Mouse (Mus musculus) CH12.LX (cell line): ENCODE data around the gene Rnf38. TPM values are rescaled to one million over a fixed set of nuclear protein-coding genes. Genes with fewer than 3 reads are reported as not detected.

Source experiments
- DNase-seq: peaks from one replicate; pipeline ENCODE4 v3.0.0-alpha.2; 2013; ENCODE audit errors: extremely low read depth
- H3K27ac ChIP-seq: 2 replicates; pipeline ENCODE4 v1.5.1; 2012; ENCODE audit warnings: low read depth, mild to moderate bottlenecking, control low read depth, moderate library complexity; ENCODE audit not compliant: insufficient read depth
- H3K27me3 ChIP-seq: replicated peaks from 2 replicates; pipeline ENCODE3; 2012; ENCODE audit warnings: inconsistent platforms
- H3K36me3 ChIP-seq, 2 experiments: replicated peaks in 1 of 2; 2 replicates each; pipeline versions ENCODE3 to v1.6.1; 2012; ENCODE audit warnings: inconsistent platforms in 1 of 2, low read length in 1 of 2, mild to moderate bottlenecking in 1 of 2, mixed read lengths in 1 of 2, moderate library complexity in 1 of 2; ENCODE audit not compliant: control insufficient read depth in 1 of 2, insufficient read depth in 1 of 2
- H3K4me1 ChIP-seq, 2 experiments: 2 replicates each; pipeline ENCODE4 v1.6.1; 2012; ENCODE audit warnings: inconsistent platforms in 1 of 2, moderate library complexity in 1 of 2; ENCODE audit not compliant: insufficient read depth in 2 of 2, control insufficient read depth in 1 of 2
- H3K4me2 ChIP-seq: 2 replicates; pipeline ENCODE4 v1.6.1; 2012; ENCODE audit warnings: low read depth, mild to moderate bottlenecking, control low read depth; ENCODE audit not compliant: poor library complexity, insufficient read depth, severe bottlenecking
- H3K4me3 ChIP-seq, 3 experiments: fragments of 150-350 bp in 1 of 3; sonication (generic) in 1 of 3; replicated peaks in 1 of 3; 2 replicates each; pipeline versions ENCODE3 to v1.5.1; 2011 to 2012; ENCODE audit warnings: low read depth in 2 of 3, low read length in 2 of 3, mild to moderate bottlenecking in 2 of 3, moderate library complexity in 2 of 3, control low read depth in 1 of 3, improper control_type of control experiment in 1 of 3, inconsistent platforms in 1 of 3, mixed read lengths in 1 of 3; ENCODE audit not compliant: poor library complexity in 1 of 3
- H3K79me2 ChIP-seq: replicated peaks from 2 replicates; pipeline ENCODE4 v1.6.1; 2012; ENCODE audit warnings: mild to moderate bottlenecking, moderate library complexity; ENCODE audit not compliant: control insufficient read depth, poor library complexity, insufficient read depth, severe bottlenecking; ENCODE audit errors: extremely low read depth
- H3K9ac ChIP-seq: 2 replicates; pipeline ENCODE4 v1.6.1; 2012; ENCODE audit warnings: low read depth, mild to moderate bottlenecking, control low read depth, moderate library complexity; ENCODE audit not compliant: insufficient read depth
- H3K9me3 ChIP-seq: replicated peaks from 2 replicates; pipeline ENCODE3; 2012; ENCODE audit warnings: low read length, inconsistent platforms, mixed read lengths
- BHLHE40 ChIP-seq: IDR thresholded peaks from 2 replicates; pipeline ENCODE4 v1.6.1; 2011; ENCODE audit warnings: mild to moderate bottlenecking, low read depth, low read length, improper control_type of control experiment
- ELF1 ChIP-seq: IDR thresholded peaks from 2 replicates; pipeline ENCODE4 v1.6.1; 2014; ENCODE audit warnings: low read depth, mild to moderate bottlenecking, inconsistent platforms, low read length, improper control_type of control experiment
- GABPA ChIP-seq: IDR thresholded peaks from 2 replicates; pipeline ENCODE4 v1.6.1; 2012; ENCODE audit warnings: low read depth, low read length, improper control_type of control experiment, inconsistent platforms; ENCODE audit not compliant: insufficient replicate concordance
- IRF4 ChIP-seq: IDR thresholded peaks from 2 replicates; pipeline ENCODE4 v1.6.1; 2014; ENCODE audit warnings: low read depth, mild to moderate bottlenecking, inconsistent platforms, low read length, improper control_type of control experiment
- JUN ChIP-seq: IDR thresholded peaks from 2 replicates; pipeline ENCODE4 v1.6.1; 2011; ENCODE audit warnings: low read depth, mild to moderate bottlenecking, low read length, improper control_type of control experiment, moderate library complexity; ENCODE audit not compliant: insufficient read depth
- KAT2A ChIP-seq: IDR thresholded peaks from 2 replicates; pipeline ENCODE4 v1.6.1; 2012; ENCODE audit warnings: low read length, improper control_type of control experiment, inconsistent platforms; ENCODE audit not compliant: insufficient replicate concordance
- MAFK ChIP-seq: IDR thresholded peaks from 2 replicates; pipeline ENCODE4 v1.6.1; 2011; ENCODE audit warnings: low read length, improper control_type of control experiment; ENCODE audit not compliant: insufficient replicate concordance
- MAX ChIP-seq: IDR thresholded peaks from 2 replicates; pipeline ENCODE4 v1.6.1; 2011; ENCODE audit warnings: low read length, improper control_type of control experiment
- MAZ ChIP-seq: IDR thresholded peaks from 2 replicates; pipeline ENCODE4 v1.6.1; 2012; ENCODE audit warnings: low read depth, mild to moderate bottlenecking, inconsistent platforms, low read length, improper control_type of control experiment, moderate library complexity
- MEF2A ChIP-seq: IDR thresholded peaks from 2 replicates; pipeline ENCODE4 v1.6.1; 2014; ENCODE audit warnings: low read depth, mild to moderate bottlenecking, inconsistent platforms, low read length, improper control_type of control experiment, borderline replicate concordance
- MXI1 ChIP-seq: IDR thresholded peaks from 2 replicates; pipeline ENCODE4 v1.6.1; 2011; ENCODE audit warnings: mild to moderate bottlenecking, low read depth, low read length, improper control_type of control experiment
- MYC ChIP-seq: IDR thresholded peaks from 2 replicates; pipeline ENCODE4 v1.6.1; 2011; ENCODE audit warnings: low read depth, mild to moderate bottlenecking, improper control_type of control experiment, low read length
- NELFE ChIP-seq: IDR thresholded peaks from 2 replicates; pipeline ENCODE4 v1.6.1; 2011; ENCODE audit warnings: low read depth, low read length, improper control_type of control experiment
- NRF1 ChIP-seq: IDR thresholded peaks from 2 replicates; pipeline ENCODE4 v1.6.1; 2014; ENCODE audit warnings: low read depth, mild to moderate bottlenecking, inconsistent platforms, low read length, improper control_type of control experiment, moderate library complexity
- PAX5 ChIP-seq: IDR thresholded peaks from 2 replicates; pipeline ENCODE4 v1.6.1; 2012; ENCODE audit warnings: low read length, inconsistent platforms, mixed read lengths
- POLR2A ChIP-seq: IDR thresholded peaks from 2 replicates; pipeline ENCODE4 v1.6.1; 2011; ENCODE audit warnings: low read depth, mild to moderate bottlenecking, improper control_type of control experiment, low read length
- SIN3A ChIP-seq: IDR thresholded peaks from 2 replicates; pipeline ENCODE4 v1.6.1; 2012; ENCODE audit warnings: low read length, improper control_type of control experiment, inconsistent platforms
- SMC3 ChIP-seq: IDR thresholded peaks from 2 replicates; pipeline ENCODE4 v1.6.1; 2011; ENCODE audit warnings: low read depth, low read length, improper control_type of control experiment
- TCF12 ChIP-seq: IDR thresholded peaks from 2 replicates; pipeline ENCODE4 v1.6.1; 2014; ENCODE audit warnings: low read depth, mild to moderate bottlenecking, inconsistent platforms, low read length, improper control_type of control experiment
- USF2 ChIP-seq: conservative IDR thresholded peaks from 2 replicates; pipeline ENCODE4 v1.6.1; 2011; ENCODE audit warnings: low read depth, low read length, improper control_type of control experiment
- ZC3H11A ChIP-seq: IDR thresholded peaks from 2 replicates; pipeline ENCODE4 v1.6.1; 2012; ENCODE audit warnings: low read depth, mild to moderate bottlenecking, inconsistent platforms, low read length, improper control_type of control experiment
- dilution Hi-C: fragments of 300-500 bp; cut with MboI; formaldehyde crosslinking; loops from 2 replicates; pipeline ENCODE4 v1.14.3; 2020; ENCODE audit warnings: low sequenced_read_pairs; ENCODE audit not compliant: extremely low pct_unique_long_range_greater_than_20kb, extremely low pct_ligation_motif_present
- in situ Hi-C: fragments of 300-500 bp; cut with MboI; formaldehyde crosslinking; loops from 3 replicates; pipeline ENCODE4 v1.14.3; 2019; ENCODE audit warnings: low sequenced_read_pairs, low pct_ligation_motif_present, low pct_unique_long_range_greater_than_20kb, mixed read lengths
- polyA plus RNA-seq: library from polyadenylated mRNA; unstranded; fragments of >175 nt; gene quantifications from 2 replicates; pipeline ENCODE4 v1.2.1, GENCODE M21; 2012; ENCODE audit warnings: low read depth; ENCODE audit not compliant: insufficient read length
- total RNA-seq, 2 experiments: library from RNA; depleted of rRNA; stranded (reverse); fragments of 300-350 nt in 1 of 2; fragments of >200 nt in 1 of 2; gene quantifications; 2 replicates each; pipeline ENCODE4 v1.2.3; 2012 to 2014

Rnf38 gene
- total and polyA plus RNA-seq, 3 experiments = 5.4 to 13.2 (median 6.6) TPM

- DNase-seq = no peak
- Histone ChIP-seq H3K9ac (no peak overlapping the region), H3K4me2 (no peak overlapping the region), H3K79me2 (no peaks in the 10 kb centered on the region), H3K27ac (no peak overlapping the region), H3K27me3 (no peaks in the 10 kb centered on the region), H3K36me3 (no peaks in the 10 kb centered on the region), H3K4me1 (peaks cover 4 to 5% of the 10 kb centered on the region in 2 experiments; a peak in 2 of 4 replicates), H3K9me3 (no peaks in the 10 kb centered on the region), H3K4me3 (no peak overlapping the region)
- in situ Hi-C loops (no loop called here), dilution Hi-C loops (no loop called here)
- TF ChIP-seq MEF2A = no peak
- no peak for TF ChIP-seq ZC3H11A
- no peak for TF ChIP-seq ELF1
- TF ChIP-seq TCF12 = no peak
- no peak for TF ChIP-seq SIN3A
- no peak for TF ChIP-seq SMC3
- no peak for TF ChIP-seq KAT2A
- no peak for TF ChIP-seq MXI1
- TF ChIP-seq MYC = no peak
- TF ChIP-seq GABPA = no peak
- no peak for TF ChIP-seq MAFK
- TF ChIP-seq NELFE = no peak
- TF ChIP-seq MAZ = no peak
These were observed 135.8 kb downstream of the Rnf38 start for GRCm38 (mm10) chr4:44097576-44098335.

- TF ChIP-seq SIN3A (no peak), MAFK (no peak), NRF1 (no peak), MAX (no peak), JUN (no peak), BHLHE40 (no peak), IRF4 (no peak), TCF12 (no peak), MEF2A (no peak), MXI1 (no peak), POLR2A (no peak), PAX5 (no peak), USF2 (no peak)
- H3K9me3 ChIP-seq = no peaks in the 10 kb centered on the region
- in situ Hi-C loops = no loop called here
These were observed 139.1 kb downstream of the Rnf38 start for GRCm38 (mm10) chr4:44094475-44094874.

More at GRCm38 (mm10) chr4:44094475-44094874, 139.1 kb downstream of the Rnf38 start:
- no peak for DNase-seq
- H3K79me2 ChIP-seq = no peaks in the 10 kb centered on the region
- no peak overlapping the region for H3K4me3 ChIP-seq
- dilution Hi-C loops = no loop called here
- no peak overlapping the region for H3K9ac ChIP-seq
- no peak overlapping the region for H3K4me2 ChIP-seq
- no peaks in the 10 kb centered on the region for H3K36me3 ChIP-seq
- no peaks in the 10 kb centered on the region for H3K27me3 ChIP-seq
- no peak overlapping the region for H3K27ac ChIP-seq
- peaks cover 2 to 5% of the 10 kb centered on the region in 2 experiments; a peak in 2 of 4 replicates for H3K4me1 ChIP-seq
